Mouse (Mus musculus): ENCODE results near the gene Psmc1.

Gene Psmc1

DNA sequence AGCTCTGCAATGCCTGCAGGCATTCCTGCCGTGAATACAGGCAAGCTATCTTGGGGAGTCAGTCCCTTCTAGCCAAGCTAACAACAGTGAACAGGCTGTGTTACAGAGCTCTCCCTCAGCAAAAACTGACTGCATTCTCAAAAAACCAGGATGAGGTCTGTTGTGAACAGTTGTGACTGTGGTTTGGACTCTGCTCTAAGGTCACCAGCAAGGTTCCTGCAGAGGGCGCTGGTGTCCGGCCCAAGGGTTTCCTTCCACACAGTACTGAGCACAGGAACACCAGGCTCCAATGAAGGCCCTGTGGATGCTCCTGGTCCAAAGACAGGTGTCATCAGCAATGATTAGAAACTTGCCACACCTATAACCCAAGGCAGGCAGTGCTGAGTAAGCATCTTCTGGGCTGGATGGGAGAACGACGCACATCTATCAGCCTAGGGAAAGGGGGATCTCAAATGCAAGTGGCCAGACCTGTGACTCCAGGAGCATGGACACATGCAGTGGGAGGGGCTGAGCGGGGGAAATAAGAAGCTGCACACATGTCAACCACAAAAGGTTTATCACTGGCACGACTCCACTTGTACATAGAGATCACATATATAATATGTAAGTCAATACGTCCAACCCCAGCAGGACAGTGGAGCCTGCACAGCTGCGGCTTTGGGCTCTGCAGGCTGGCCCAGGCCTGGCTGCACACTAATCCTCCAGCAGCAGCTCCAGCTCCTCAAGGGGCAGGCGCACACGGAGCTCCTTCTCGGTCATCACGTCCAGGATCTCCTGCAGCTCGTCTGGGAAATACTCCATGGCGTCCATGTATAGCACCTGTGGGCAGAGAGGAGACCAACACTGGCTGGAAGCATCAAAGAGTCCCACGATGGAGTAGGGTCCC is 15.2 kb downstream of the Psmc1 start:
- DNase-seq (ENCODE audit: low spot score in 2 of 2) = no peak

DNA sequence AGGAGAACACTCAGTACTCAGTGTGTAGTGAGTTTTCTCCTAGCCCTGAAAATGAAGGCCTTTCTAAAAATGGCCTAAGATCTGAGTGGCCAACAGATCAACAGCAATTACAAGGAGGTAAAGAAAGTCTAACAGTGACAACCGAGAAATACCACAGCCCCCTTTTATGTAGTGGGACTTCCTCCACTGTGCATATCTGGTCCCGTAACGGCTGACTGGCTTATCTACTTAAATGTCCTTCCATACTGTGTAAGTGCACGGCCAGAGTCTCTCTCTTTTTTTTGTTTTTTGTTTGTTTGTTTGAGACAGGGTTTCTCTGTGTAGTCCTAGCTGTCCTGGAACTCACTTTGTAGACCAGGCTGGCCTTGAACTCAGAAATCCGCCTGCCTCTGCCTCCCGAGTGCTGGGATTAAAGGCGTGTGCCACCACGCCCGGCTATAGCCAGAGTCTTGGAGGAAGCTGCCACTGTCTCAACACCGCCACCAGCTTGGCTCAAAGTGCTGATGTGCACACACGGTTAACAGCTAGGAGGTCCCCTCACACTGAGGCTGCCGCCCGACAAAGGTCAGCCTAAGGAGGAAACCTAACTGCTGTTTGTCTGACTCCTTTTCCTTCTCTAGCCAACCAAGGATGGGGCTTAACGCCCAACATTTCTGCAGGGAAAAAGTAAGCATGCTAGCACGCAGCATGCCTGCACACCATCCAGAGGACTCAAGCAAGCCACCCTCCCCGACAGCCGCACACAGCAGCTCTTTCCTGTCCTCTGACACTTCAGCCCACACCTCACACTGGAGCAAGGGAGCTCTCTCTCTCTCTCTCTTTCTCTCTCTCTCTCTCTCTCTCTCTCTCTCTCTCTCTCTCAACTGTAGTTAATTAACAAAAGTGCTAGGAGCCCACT is 17.3 kb downstream of the Psmc1 start:
- no peak for DNase-seq (ENCODE audit: low spot score in 2 of 2)

DNA sequence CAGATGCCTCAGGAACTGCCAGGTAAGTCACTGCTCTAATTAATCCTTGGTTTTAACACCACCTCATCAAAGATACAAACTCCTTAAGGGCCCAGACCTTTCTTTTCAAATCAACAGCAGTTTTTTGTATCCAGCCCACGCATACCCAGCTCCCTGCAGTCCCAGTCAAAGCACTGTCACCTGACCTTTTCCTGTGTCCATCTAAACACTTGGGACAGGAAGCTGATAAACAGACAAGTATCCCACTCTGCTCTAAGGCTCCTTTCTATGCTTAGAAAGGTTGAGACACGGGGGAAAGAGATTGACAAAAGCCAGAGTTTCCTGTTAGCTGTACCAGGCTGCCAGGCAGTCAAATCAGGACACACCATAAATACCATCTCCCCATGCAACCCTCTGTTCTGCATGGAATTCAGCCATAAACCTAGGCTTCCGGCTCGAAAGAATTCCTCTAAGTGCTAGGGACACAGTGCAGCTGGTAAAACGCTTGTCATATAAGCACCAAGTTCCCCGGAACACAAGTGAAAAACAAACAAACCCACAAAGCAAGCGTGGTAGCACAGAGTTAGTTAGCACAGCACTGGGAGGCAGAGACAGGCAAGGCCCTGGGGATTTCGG is 18.0 kb downstream of the Psmc1 start:
- no peak for DNase-seq (ENCODE audit: low spot score in 2 of 2)

DNA sequence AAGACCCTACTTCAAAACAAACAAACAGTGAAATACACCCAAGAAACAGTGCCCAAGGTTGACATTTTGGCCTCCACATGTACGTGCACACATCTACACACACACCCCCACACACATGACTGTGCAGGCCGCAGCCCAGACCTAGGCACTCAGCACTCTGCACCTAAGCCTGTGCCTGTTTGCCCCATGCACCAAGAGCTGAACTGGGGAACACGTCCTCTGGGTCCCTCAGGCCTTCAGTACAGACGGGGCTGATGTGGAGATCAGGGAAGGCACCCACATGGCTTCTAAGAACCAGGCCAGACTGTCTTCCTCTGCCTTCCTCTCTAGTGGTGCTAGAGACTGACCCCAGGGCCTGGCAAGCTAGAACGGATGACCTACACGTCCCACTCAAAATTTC is 18.6 kb downstream of the Psmc1 start:
- no peak for DNase-seq (ENCODE audit: low spot score in 2 of 2)

DNA sequence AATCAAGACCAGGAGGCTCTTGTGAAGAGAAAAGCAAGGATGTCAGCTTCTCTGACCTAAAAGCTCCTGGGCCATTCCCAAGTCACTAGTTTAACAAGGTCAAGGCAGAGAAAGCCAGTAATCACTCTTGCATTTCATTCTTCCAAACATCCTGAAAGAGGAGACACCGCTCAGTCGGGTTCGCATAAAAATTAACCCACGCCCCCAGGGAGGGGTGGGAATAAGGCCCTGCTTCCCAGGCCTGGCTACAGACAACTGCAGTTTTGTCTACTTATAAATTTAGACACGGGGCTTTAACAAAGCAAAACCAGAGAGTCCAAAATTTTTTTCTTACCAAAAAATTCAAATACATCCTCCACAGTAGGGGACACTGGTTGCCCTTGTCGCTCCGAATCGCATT is 19.0 kb downstream of the Psmc1 start:
- DNase-seq (ENCODE audit: low spot score in 2 of 2) = no peak

DNA sequence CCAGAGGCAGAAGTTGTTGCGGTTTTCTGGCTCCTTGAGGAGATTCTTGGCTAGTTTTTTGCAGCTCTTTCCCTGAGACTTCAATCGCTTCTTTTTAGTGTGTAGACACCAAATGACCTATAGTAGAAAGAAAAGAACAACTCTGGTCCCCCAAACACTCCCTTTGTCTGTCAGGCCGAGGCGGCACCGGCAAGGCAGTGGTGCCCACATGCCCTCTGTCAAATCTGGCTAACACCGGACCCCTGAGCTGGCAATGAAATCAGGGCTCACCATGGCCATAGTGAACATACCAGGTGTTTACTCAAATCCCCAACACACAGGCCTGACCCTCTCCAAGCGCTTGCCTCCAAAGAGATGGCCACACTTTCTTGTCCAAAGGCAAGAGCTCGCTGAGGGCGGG is 21.2 kb downstream of the Psmc1 start:
- DNase-seq (ENCODE audit: low spot score in 2 of 2) = no peak

DNA sequence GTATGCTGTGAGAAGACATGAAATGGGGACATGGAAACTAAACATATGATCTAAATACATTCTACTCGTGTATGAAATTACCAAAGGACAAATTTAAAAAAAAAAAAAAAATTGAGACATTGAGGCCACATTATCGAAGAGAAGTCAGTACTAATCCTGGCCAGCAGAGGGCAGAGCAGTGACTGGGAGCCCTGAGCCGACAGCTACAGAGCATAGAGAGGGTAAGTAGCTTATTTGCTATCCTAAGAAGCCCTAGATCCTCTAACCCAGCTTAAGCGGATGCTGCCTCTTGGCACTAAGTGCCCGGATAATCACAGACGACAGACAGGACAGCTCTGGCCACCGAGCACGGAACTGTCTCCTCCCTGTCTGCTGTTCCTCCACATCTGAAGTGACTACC is 21.7 kb downstream of the Psmc1 start:
- DNase-seq (ENCODE audit: low spot score in 2 of 2) = peak; percentile 59 to 87

DNA sequence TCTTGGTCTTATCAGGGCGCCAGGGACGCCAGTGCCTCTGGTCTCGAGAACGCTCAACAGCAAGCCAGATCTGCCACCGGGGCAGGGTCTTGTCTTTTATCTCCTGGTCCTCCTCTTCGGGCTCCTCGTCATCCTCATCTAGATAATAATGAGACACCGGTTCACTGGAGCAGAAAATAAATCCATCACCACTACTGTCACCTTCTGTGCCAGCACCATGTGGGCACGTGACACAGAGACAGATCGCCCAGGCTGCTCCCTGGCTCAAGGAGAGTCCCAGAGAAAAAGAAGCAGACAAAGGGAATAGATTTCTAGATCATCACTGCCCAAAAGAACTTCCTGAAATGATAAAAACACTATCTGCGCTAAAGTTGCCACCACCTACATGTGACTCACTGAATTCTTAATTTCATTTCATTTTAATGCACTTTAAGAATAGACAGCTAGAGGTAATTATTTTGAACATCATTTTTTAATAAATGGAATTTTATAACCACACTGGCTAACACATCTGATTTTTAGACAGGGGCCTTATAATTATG is 24.5 kb downstream of the Psmc1 start:
- DNase-seq (ENCODE audit: low spot score in 2 of 2) = no peak

DNA sequence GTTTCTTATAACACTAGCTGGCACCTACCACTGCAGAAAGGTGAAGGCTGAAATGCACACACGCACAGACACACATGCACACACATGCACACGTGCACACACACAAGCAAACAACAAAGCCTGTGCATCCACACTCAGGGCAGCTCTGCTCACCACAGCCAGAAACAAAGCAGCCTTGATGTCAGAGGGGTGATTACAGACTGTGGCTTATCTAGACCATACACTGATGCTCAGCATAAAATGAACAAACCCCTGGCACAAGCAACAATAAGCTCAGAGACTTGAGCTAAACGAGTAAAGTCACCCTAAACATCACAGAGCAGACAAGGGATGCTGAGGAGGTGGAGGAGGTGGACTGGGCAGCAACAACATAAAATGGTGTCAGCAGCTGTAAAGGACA is 25.2 kb downstream of the Psmc1 start:
- no peak for DNase-seq (ENCODE audit: low spot score in 2 of 2)

DNA sequence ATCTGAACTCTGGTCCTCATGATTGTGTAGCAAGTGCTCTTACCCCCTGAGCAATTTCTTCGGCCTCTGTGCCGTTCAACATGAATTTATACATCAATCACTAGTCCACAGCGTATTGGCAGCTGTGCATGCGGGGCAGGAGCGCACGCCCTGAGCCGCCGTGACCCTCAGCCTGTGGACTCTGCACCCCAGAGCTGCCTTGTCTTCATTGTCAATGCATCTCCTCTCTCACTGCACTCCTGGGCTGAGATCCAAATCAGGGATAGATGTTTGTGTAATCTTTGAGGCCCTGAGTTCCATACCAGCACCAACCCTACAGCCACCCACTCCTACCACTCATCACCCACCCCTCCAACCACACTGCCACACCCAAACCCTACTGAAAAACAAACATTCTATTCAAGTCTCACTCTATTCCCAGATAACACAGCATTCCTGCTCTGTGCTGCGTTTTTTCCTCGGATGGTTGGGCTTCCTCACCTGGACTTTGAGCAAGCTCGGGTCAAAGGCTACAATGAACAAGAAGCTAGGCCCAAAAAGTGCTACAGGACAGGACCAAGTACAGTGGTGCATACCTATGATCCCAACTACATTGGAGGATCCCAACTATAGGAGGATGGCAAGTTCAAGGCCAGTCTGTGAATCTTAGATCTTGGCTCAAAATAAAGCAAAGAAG is 33.0 kb downstream of the Psmc1 start:
- DNase-seq (ENCODE audit: low spot score in 2 of 2) = no peak

DNA sequence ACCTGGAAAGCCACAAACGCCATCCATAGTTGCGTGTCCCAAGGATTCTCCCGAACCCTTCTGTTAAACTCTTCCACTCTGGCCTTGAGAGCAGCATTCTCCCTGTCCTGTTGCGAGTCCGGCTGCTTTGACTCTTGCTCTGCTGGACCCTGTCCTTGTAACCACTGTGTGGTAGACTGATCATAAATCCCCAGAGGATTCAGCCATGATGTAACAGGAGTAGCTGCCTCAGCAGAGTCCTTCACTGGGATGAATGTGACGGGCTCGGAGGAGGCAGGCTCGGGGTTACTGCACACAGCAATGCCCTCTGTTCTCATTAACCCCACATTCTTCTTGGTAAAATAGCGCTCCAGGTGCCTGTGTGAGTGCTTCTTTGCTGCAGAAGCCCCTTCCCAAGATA is 33.8 kb downstream of the Psmc1 start:
- no peak for DNase-seq (ENCODE audit: low spot score in 2 of 2)

DNA sequence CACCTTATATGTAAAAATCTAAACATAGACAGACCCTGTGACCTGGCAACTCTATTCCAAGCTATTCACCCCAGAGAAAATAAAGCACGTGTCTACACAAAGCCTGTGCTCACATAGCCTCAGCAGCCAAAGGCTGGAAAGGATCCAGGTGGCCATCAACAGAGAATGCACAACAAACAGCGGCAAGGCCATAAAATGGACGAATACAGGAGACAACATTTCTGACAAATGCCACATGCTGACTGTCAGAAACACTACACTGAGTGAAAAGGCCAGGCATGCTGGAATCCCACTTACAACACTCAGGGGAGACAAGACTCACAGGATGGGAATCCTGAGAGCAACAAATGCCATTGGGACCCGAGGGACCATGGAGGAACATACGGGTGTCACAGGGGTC is 34.3 kb downstream of the Psmc1 start:
- DNase-seq (ENCODE audit: low spot score in 2 of 2) = no peak

DNA sequence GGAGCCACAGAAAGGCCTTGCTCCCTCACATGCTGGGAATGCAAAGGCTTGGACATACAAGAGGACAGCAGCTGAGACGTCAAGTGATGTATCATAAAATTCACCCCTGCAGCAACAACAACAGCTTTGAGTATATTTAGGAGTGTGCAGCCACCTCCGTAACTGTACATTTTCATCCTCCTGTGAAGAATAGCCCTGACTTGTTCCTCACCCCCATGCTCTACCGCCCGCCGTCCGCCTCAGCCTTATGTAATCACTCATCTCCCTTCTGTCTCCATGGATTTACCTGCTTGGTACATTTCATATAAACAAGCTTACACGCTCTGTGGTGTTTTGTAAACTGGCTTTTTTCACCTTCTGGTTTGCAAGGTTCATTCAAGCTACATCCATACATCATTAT is 42.5 kb downstream of the Psmc1 start:
- no peak for DNase-seq (ENCODE audit: low spot score in 2 of 2)

DNA sequence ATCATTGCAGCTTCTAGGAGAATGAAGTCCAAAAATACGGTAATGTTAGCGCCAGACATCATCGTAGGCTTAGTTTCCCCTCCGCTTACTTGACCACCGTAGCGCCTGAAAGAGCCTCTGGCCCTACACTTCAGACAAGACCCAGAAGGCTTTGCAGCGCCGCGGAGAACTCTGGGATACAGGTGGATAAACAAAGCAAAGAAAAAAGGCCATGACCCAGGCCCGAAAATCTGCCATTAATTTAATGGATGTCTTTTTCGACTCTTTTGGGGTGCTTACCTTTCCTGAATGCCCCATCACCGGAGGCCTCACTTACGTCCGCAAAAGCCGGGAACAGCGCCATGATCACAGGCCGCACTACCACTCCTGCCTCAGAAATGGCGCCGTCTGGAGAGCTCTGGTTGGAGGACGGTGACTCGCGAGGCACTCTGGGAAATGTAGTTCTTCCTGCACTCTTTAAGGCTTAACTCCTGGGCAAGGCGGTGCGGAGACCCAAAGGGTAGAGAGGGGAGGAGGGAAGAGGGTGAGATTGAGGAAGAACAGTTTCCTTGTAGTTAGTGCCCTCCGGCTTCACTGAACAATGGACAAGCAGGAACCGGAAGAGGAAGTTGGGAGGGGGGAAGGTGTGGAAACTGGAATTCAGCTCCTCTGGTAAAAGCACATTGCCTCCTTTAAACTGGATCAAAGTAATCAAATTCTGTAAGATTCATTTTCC is 49.5 kb downstream of the Psmc1 start, which contains the start of gene Nrde2:
Gene Nrde2 (minus strand): TSS at position 393 of the 715 bp plus-strand sequence.
- peak; percentile 86 to 92 for DNase-seq (ENCODE audit: low spot score in 2 of 2)

DNA sequence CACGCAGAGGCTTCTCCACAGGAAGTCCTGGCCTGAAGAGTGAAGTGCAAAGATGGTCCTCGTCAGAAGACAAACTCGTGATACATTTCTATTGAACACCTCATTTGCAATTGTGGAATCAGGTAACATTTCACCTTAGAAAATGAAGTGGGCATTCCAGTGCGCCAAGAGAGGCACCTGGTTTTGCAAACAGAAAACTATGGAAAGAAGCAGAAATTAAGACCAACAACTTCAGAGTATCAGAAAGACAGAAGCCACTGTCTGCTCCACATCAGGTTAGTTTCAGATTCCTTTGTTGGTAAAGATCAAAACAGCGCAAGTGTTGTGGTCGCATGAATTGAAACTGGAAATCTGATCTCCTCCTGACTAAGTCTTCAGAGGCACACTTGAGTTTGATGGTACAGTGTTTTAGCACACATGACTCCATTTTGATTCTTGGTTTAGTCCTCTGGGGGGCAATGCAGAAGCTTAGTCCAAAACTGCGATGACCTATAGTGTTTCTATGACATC is 55.1 kb downstream of the Psmc1 start:
- DNase-seq (ENCODE audit: low spot score in 2 of 2) = no peak

DNA sequence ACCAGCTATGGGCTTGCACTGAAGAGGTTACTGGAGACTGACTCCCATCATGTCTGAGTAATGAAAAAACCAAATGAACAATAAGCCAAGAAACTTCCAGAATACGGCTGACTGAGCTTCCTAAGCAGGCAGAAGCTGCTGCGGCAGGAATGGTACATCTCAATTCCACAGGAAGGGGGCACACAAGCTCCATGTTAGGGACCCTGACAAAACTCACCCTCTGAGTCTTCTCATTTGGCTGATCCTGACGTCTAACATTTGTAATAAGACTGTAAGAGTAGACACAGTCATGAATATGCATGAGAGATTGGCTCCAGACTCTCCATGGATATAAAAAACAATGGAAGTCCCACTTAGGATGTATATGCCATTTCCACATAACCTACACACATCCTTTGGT is 56.2 kb downstream of the Psmc1 start:
- no peak for DNase-seq (ENCODE audit: low spot score in 2 of 2)

DNA sequence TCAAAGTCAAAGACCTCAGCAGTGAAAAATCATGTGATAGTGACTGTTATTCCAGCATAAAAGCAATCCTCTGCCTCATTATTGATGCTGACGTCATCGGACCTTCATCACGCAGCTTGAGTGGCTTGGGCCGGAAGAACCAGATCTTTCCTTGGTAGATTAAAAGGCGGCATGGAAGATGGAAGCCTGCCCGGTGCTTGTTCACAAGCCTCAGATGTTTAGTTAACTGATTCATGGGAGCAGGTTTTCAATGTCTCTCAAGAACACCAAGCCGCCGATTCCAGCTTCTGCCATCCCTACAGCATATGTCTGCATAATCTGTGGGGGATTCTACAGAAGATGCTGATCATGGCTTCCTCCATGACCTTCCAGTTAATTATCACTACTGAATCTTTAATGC is 57.0 kb downstream of the Psmc1 start:
- no peak for DNase-seq (ENCODE audit: low spot score in 2 of 2)

DNA sequence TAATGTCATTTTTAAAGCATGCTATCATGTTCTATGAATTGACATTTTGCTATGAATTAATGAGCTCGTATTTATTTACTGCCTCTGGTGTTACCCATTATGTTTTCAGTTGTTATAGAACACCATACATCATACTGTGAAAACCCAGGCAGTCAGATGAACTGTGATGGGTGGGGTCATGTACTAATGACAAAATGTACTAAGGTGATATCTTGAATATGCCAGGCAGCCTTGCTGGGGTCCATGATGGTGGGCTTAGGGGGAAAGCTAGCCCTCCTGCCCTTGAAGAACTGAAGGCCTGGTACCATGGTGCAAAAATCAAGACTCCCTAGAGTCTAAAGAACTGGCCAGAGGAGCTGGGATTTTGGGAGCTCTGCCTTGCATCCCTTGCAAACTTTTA is 57.5 kb downstream of the Psmc1 start:
- DNase-seq (ENCODE audit: low spot score in 2 of 2) = no peak

DNA sequence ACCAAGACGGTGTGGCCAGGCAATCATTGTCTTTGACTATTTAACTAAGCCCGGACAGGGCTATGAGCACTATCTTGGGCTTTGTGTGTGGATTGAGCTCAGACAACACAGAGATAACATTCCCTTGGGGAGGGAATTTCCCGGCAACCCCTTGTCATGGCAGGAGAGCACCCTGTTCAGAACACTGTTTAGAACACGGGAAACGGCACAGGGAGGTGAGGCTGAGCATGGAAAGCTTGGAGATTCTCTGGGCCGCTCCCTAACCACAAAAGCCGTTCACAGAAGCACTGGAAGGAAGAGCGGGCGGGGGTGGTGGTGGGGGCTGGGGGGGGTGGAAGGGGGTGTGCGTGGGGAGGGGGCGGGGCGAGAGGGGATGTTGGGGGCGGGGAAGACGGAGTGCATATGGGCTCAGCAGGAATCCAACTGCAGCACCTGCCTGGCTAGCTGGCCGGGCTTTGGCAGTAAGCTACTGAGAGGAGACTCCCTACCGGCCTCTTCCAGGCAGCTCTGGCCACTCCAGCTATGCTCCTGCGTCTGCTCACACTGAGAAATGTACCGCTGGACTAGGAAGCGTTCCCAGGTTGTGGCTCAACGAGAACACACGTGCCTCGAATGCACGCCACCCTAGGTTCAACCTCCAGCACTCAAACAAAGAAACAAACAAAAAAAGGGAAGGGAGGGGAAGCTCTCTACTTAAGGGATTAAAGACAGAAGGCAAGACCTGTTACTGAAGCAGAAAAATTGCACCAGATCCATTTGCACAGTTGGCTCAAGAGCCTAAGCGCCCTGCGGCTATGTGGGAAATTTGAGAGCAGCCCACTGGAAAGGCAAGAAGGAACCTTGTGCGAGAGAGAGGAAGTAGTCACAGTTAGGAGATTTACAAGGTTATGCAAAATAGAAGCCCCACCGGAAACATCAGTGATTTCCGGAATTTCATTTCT is 58.2 kb downstream of the Psmc1 start:
- DNase-seq (ENCODE audit: low spot score in 2 of 2) = peak in 1 of 2 experiments; percentile 63

All from spleen, postnatal 4 days (tissue).